Mouse (Mus musculus) liver, postnatal 0 days (tissue): ENCODE measurements at regions not wholly inside any gene's neighbourhood (a gene's known extent, or its start where the extent isn't known, plus 50 kb on each side); places are given as distances from the start of the nearest gene placed in this dataset.

Source experiments
- ATAC-seq: fragments of 200-750 bp; cut with Nextera tagmentation; 2 replicates; pipeline ENCODE4 v1.8.0; 2017; ENCODE audit warnings: mild to moderate bottlenecking, moderate library complexity
- DNase-seq: peaks from one replicate; pipeline ENCODE4 v3.0.0-alpha.2; 2016
- H3K27ac ChIP-seq: fragments of 300-500 bp; sonication (generic); 2 replicates; pipeline ENCODE4 v1.5.1; 2014; ENCODE audit warnings: antibody characterized with exemption, moderate library complexity, mild to moderate bottlenecking, low read depth
- H3K27me3 ChIP-seq: fragments of 300-500 bp; sonication (generic); 2 replicates; pipeline ENCODE4 v1.6.1; 2014; ENCODE audit warnings: low read length, control low read depth, mixed read lengths; ENCODE audit not compliant: insufficient read depth
- H3K36me3 ChIP-seq: fragments of 300-500 bp; sonication (generic); replicated peaks from 2 replicates; pipeline ENCODE4 v1.6.1; 2014; ENCODE audit warnings: mild to moderate bottlenecking, control low read depth, low read length, moderate library complexity, mixed read lengths; ENCODE audit not compliant: insufficient read depth
- H3K4me1 ChIP-seq: fragments of 300-500 bp; sonication (generic); 2 replicates; pipeline ENCODE4 v1.6.1; 2014; ENCODE audit warnings: antibody characterized with exemption, mild to moderate bottlenecking, control low read depth; ENCODE audit not compliant: insufficient read depth
- H3K4me2 ChIP-seq: fragments of 300-500 bp; sonication (generic); 2 replicates; pipeline ENCODE4 v1.6.1; 2014; ENCODE audit warnings: low read depth, mild to moderate bottlenecking, low read length, moderate library complexity, mixed read lengths
- H3K4me3 ChIP-seq: fragments of 300-500 bp; sonication (generic); 2 replicates; pipeline ENCODE4 v1.5.1; 2014; ENCODE audit warnings: low read depth, low read length
- H3K9ac ChIP-seq: fragments of 300-500 bp; sonication (generic); replicated peaks from 2 replicates; pipeline ENCODE4 v1.6.1; 2014; ENCODE audit warnings: mild to moderate bottlenecking, moderate library complexity
- H3K9me3 ChIP-seq: fragments of 300-500 bp; sonication (generic); 2 replicates; pipeline ENCODE4 v1.6.1; 2016; ENCODE audit warnings: mild to moderate bottlenecking, control low read depth, low read length, mixed read lengths
- CTCF ChIP-seq: sonication (generic); IDR thresholded peaks from 2 replicates; pipeline ENCODE4 v1.5.1; 2016; ENCODE audit warnings: antibody characterized with exemption, low read depth
- EP300 ChIP-seq: IDR thresholded peaks from 2 replicates; pipeline ENCODE4 v1.6.1; 2016; ENCODE audit warnings: antibody characterized with exemption, low read depth, mild to moderate bottlenecking
- WGBS: fragments of 180-500 bp; shearing (Covaris S2); extraction: QIAGEN DNeasy Blood & Tissue Kit; methylation state at CpG from one replicate; pipeline ENCODE4 v1.1.7; 2014; ENCODE audit not compliant: insufficient replicate concordance; 5-methylcytosine and 5-hydroxymethylcytosine counted together

GRCm38 (mm10) chr1:143912586-143912985 lies 91.4 kb downstream of the Rgs2 start:
- TF ChIP-seq CTCF = no peak
- no peak for TF ChIP-seq EP300
- WGBS = 66% methylated on average over 3 of the region's 3 CpGs
- ATAC-seq (no peak), DNase-seq (no peak)
- H3K4me1 ChIP-seq = peaks cover 6% of the 10 kb centered on the region
- H3K27ac ChIP-seq = no peak overlapping the region
- no peak overlapping the region for H3K9ac ChIP-seq
- H3K9me3 ChIP-seq = no peaks in the 10 kb centered on the region
- H3K4me2 ChIP-seq = no peak overlapping the region
- no peak overlapping the region for H3K4me3 ChIP-seq
- H3K36me3 ChIP-seq = no peaks in the 10 kb centered on the region
- H3K27me3 ChIP-seq = no peaks in the 10 kb centered on the region

GRCm38 (mm10) chr1:143911230-143911629 lies 92.7 kb downstream of the Rgs2 start:
- no peaks in the 10 kb centered on the region for H3K27me3 ChIP-seq
- no peak overlapping the region for H3K9ac ChIP-seq
- 62% methylated on average over 3 of the region's 3 CpGs for WGBS
- no peaks in the 10 kb centered on the region; the same call in 1 of the 2 replicates for H3K4me1 ChIP-seq
- no peak overlapping the region for H3K27ac ChIP-seq
- H3K36me3 ChIP-seq = no peaks in the 10 kb centered on the region
- no peak overlapping the region for H3K4me3 ChIP-seq
- DNase-seq (no peak), ATAC-seq (no peak)
- H3K9me3 ChIP-seq = no peaks in the 10 kb centered on the region
- TF ChIP-seq CTCF (no peak), EP300 (no peak)
- no peak overlapping the region for H3K4me2 ChIP-seq

- H3K9me3 ChIP-seq = no peaks in the 10 kb centered on the region
- no peaks in the 10 kb centered on the region; the same call in 1 of the 2 replicates for H3K4me1 ChIP-seq
- no peak overlapping the region for H3K4me2 ChIP-seq
- H3K4me3 ChIP-seq = no peak overlapping the region
- H3K27ac ChIP-seq = no peak overlapping the region
- no peaks in the 10 kb centered on the region for H3K27me3 ChIP-seq
- TF ChIP-seq EP300 (no peak), CTCF (no peak)
- H3K9ac ChIP-seq = no peak overlapping the region
- H3K36me3 ChIP-seq = no peaks in the 10 kb centered on the region
- no peak for ATAC-seq
- DNase-seq = no peak
Observed at GRCm38 (mm10) chr1:143910530-143910929, 93.4 kb downstream of the Rgs2 start.

GRCm38 (mm10) chr1:143907312-143907711 lies 96.6 kb downstream of the Rgs2 start:
- WGBS = 38% methylated on average over 6 of the region's 6 CpGs
- Histone ChIP-seq H3K4me3 (no peak overlapping the region), H3K9ac (no peak overlapping the region), H3K4me2 (no peak overlapping the region), H3K27me3 (no peaks in the 10 kb centered on the region), H3K4me1 (no peaks in the 10 kb centered on the region; the same call in 1 of the 2 replicates), H3K27ac (no peak overlapping the region), H3K36me3 (no peaks in the 10 kb centered on the region), H3K9me3 (no peaks in the 10 kb centered on the region)
- DNase-seq (no peak), ATAC-seq (no peak)
- TF ChIP-seq CTCF (no peak), EP300 (no peak)

GRCm38 (mm10) chr1:143906881-143907280 lies 97.1 kb downstream of the Rgs2 start:
- H3K36me3 ChIP-seq = no peaks in the 10 kb centered on the region
- H3K4me3 ChIP-seq = no peak overlapping the region
- no peak overlapping the region for H3K4me2 ChIP-seq
- TF ChIP-seq CTCF = no peak
- TF ChIP-seq EP300 = no peak
- no peak for ATAC-seq
- no peaks in the 10 kb centered on the region for H3K9me3 ChIP-seq
- no peaks in the 10 kb centered on the region for H3K27me3 ChIP-seq
- no peaks in the 10 kb centered on the region; the same call in 1 of the 2 replicates for H3K4me1 ChIP-seq
- H3K9ac ChIP-seq = no peak overlapping the region
- no peak for DNase-seq
- H3K27ac ChIP-seq = no peak overlapping the region

GRCm38 (mm10) chr1:143903985-143904384 lies 100.0 kb downstream of the Rgs2 start:
- Histone ChIP-seq H3K9ac (no peak overlapping the region), H3K9me3 (no peaks in the 10 kb centered on the region), H3K36me3 (no peaks in the 10 kb centered on the region), H3K4me1 (no peaks in the 10 kb centered on the region; the same call in 1 of the 2 replicates), H3K27ac (no peak overlapping the region), H3K4me3 (no peak overlapping the region), H3K27me3 (no peaks in the 10 kb centered on the region), H3K4me2 (no peak overlapping the region)
- no peak for TF ChIP-seq EP300
- no peak for TF ChIP-seq CTCF
- ATAC-seq (no peak), DNase-seq (no peak)
- 91% methylated on average over 3 of the region's 3 CpGs for WGBS

- no peak overlapping the region for H3K9ac ChIP-seq
- 56% methylated on average over 5 of the region's 5 CpGs for WGBS
- no peaks in the 10 kb centered on the region for H3K9me3 ChIP-seq
- no peaks in the 10 kb centered on the region; the same call in 1 of the 2 replicates for H3K4me1 ChIP-seq
- ATAC-seq (no peak), DNase-seq (no peak)
- no peak overlapping the region for H3K4me2 ChIP-seq
- no peak overlapping the region for H3K4me3 ChIP-seq
- H3K36me3 ChIP-seq = no peaks in the 10 kb centered on the region
- no peaks in the 10 kb centered on the region for H3K27me3 ChIP-seq
- H3K27ac ChIP-seq = no peak overlapping the region
- no peak for TF ChIP-seq CTCF
- no peak for TF ChIP-seq EP300
Observed at GRCm38 (mm10) chr1:143903234-143903633, 100.7 kb downstream of the Rgs2 start.
